Mouse (Mus musculus) kidney, adult 11 months (tissue): ENCODE measurements at regions not wholly inside any gene's neighbourhood (a gene's known extent, or its start where the extent isn't known, plus 50 kb on each side); places are given as distances from the start of the nearest gene placed in this dataset.

ENCODE experiments used
- DNase-seq: peaks from one replicate; pipeline ENCODE4 v3.0.0; 2022

GRCm38 (mm10) chr15:50246418-50247186, 3638.1 kb upstream of the Gm7489 start:
- no peak for DNase-seq

- no peak for DNase-seq
These were observed 3624.6 kb upstream of the Gm7489 start for GRCm38 (mm10) chr15:50260057-50260456.

- DNase-seq: peak; percentile 5
These were observed 3623.3 kb upstream of the Gm7489 start for GRCm38 (mm10) chr15:50261245-50261872.

- peak; percentile 26 for DNase-seq
These were observed 3617.2 kb upstream of the Gm7489 start for GRCm38 (mm10) chr15:50267542-50267941.

GRCm38 (mm10) chr15:50271646-50272045, 3613.1 kb upstream of the Gm7489 start:
- DNase-seq: no peak

GRCm38 (mm10) chr15:50282576-50282975, 3602.1 kb upstream of the Gm7489 start:
- DNase-seq: no peak

GRCm38 (mm10) chr15:50283491-50283890, 3601.2 kb upstream of the Gm7489 start:
- DNase-seq: no peak

- no peak for DNase-seq
These were observed 3582.9 kb upstream of the Gm7489 start for GRCm38 (mm10) chr15:50301831-50302230.

GRCm38 (mm10) chr15:50304085-50304484, 3580.6 kb upstream of the Gm7489 start:
- no peak for DNase-seq

GRCm38 (mm10) chr15:50320796-50321195, 3563.9 kb upstream of the Gm7489 start:
- no peak for DNase-seq

GRCm38 (mm10) chr15:50345536-50345935, 3539.2 kb upstream of the Gm7489 start:
- DNase-seq: no peak

- no peak for DNase-seq
These were observed 3537.8 kb upstream of the Gm7489 start for GRCm38 (mm10) chr15:50346953-50347352.

- no peak for DNase-seq
These were observed 3524.4 kb upstream of the Gm7489 start for GRCm38 (mm10) chr15:50360033-50360988.

GRCm38 (mm10) chr15:50361334-50361733, 3523.4 kb upstream of the Gm7489 start:
- DNase-seq: no peak

- no peak for DNase-seq
These were observed 3522.8 kb upstream of the Gm7489 start for GRCm38 (mm10) chr15:50361751-50362507.

GRCm38 (mm10) chr15:50400006-50400781, 3484.5 kb upstream of the Gm7489 start:
- no peak for DNase-seq

- DNase-seq: no peak
These were observed 3483.3 kb upstream of the Gm7489 start for GRCm38 (mm10) chr15:50401386-50401785.

GRCm38 (mm10) chr15:50402551-50402950, 3482.2 kb upstream of the Gm7489 start:
- no peak for DNase-seq

GRCm38 (mm10) chr15:50403883-50404282, 3480.8 kb upstream of the Gm7489 start:
- no peak for DNase-seq

- no peak for DNase-seq
These were observed 3475.7 kb upstream of the Gm7489 start for GRCm38 (mm10) chr15:50408985-50409384.

GRCm38 (mm10) chr15:50417641-50418040, 3467.1 kb upstream of the Gm7489 start:
- no peak for DNase-seq
